Mouse (Mus musculus) forebrain, embryonic 13.5 days (tissue): ENCODE results near the gene Npdc1. TPM values are rescaled to one million over a fixed set of nuclear protein-coding genes. Genes with fewer than 3 reads are reported as not detected.
A peak's percentile ranks its signal among the peaks of the same experiment; 100 is the strongest.
"Not testable (repeated sequence)": the region's sequence is repeated elsewhere in the genome, so short reads cannot be mapped to it uniquely, and the experiment has no call there.

ENCODE experiments used
- ATAC-seq: fragments of 200-750 bp; cut with Nextera tagmentation; 2 replicates; pipeline ENCODE4 v1.8.0; 2017
- H3K27ac ChIP-seq: fragments of 300-500 bp; sonication (generic); 2 replicates; pipeline ENCODE4 v1.5.1; 2015; ENCODE audit warnings: inconsistent platforms, mild to moderate bottlenecking, moderate library complexity
- H3K27me3 ChIP-seq: fragments of 300-500 bp; sonication (generic); 2 replicates; pipeline ENCODE4 v1.6.1; 2015; ENCODE audit warnings: mild to moderate bottlenecking, inconsistent platforms
- H3K36me3 ChIP-seq: fragments of 300-500 bp; sonication (generic); 2 replicates; pipeline ENCODE4 v1.6.1; 2015; ENCODE audit warnings: mild to moderate bottlenecking, inconsistent platforms; ENCODE audit not compliant: poor library complexity, severe bottlenecking
- H3K4me1 ChIP-seq: fragments of 300-500 bp; sonication (generic); 2 replicates; pipeline ENCODE4 v1.6.1; 2015; ENCODE audit warnings: inconsistent platforms
- H3K4me2 ChIP-seq: fragments of 300-500 bp; sonication (generic); 2 replicates; pipeline ENCODE4 v1.6.1; 2015; ENCODE audit warnings: inconsistent platforms, mild to moderate bottlenecking, moderate library complexity
- H3K4me3 ChIP-seq: fragments of 300-500 bp; sonication (generic); 2 replicates; pipeline ENCODE4 v1.5.1; 2015; ENCODE audit warnings: mild to moderate bottlenecking, inconsistent platforms
- H3K9ac ChIP-seq: fragments of 300-500 bp; sonication (generic); 2 replicates; pipeline ENCODE4 v1.6.1; 2015; ENCODE audit warnings: mild to moderate bottlenecking, inconsistent platforms
- H3K9me3 ChIP-seq: fragments of 300-500 bp; sonication (generic); replicated peaks from 2 replicates; pipeline ENCODE4 v1.6.1; 2016; ENCODE audit warnings: inconsistent platforms
- WGBS: fragments of 180-500 bp; shearing (Covaris S2); methylation state at CpG from one replicate; pipeline ENCODE4 v1.1.7; 2015; 5-methylcytosine and 5-hydroxymethylcytosine counted together
- polyA plus RNA-seq: library from polyadenylated mRNA; unstranded; fragments of >200 nt; fragmentation: Nextera tagmentation; extraction: Ambion mirVana; gene quantifications from 2 replicates; pipeline ENCODE4 v1.2.1, GENCODE M21; 2015

The Npdc1 gene
- polyA plus RNA-seq, 1 experiment from 2014 or later = 287 TPM

DNA sequence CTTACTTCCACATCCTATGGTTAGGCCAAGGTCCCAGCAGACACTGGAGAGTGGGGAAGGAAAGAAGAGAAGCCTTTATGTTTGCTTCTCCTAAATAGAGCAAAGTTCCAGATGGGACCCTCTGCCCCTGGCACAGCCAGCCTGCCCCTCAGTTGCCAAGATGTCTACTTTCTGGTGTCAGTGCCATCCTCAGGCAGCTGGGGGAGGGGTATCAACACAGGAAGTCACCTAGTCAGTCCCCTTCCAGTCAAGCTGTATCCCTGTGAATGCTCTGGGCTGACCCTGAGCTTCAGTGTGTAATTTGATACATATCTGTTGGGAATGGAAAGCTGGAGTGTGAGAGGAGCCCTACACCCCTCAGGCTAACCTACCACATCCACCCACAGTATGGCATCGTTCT, 2.1 kb upstream of the Npdc1 start:
- no peak for ATAC-seq
- Histone ChIP-seq H3K4me3 (no peak overlapping the region), H3K4me1 (peaks cover 30% of the 10 kb centered on the region), H3K4me2 (no peak overlapping the region), H3K36me3 (no peaks in the 10 kb centered on the region), H3K27ac (no peak overlapping the region), H3K9ac (no peak overlapping the region), H3K27me3 (peaks cover 79% of the 10 kb centered on the region), H3K9me3 (no peaks in the 10 kb centered on the region; the same call in 1 of the 2 replicates)
- WGBS = 74% methylated on average over 1 of the region's 1 CpGs

DNA sequence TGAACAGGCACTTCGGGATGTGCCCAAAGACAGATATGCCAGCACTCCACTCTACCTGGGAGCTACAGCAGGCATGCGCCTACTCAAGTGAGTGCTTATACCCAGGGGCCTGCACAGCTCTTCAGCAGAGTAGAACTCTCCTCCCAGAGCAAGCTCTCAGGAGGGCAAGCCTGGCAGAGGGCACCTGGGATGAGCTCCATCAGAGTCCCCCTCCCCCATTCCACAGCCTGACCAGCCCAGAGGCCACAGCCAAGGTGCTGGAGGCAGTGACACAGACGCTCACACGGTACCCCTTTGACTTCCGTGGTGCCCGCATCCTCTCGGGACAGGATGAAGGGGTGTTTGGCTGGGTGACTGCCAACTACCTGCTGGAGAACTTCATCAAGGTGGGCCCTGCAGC, 1.1 kb upstream of the Npdc1 start:
- WGBS = 93% methylated on average over 7 of the region's 7 CpGs
- no peak for ATAC-seq
- no peak overlapping the region for H3K4me3 ChIP-seq
- no peaks in the 10 kb centered on the region; the same call in 1 of the 2 replicates for H3K9me3 ChIP-seq
- H3K36me3 ChIP-seq = no peaks in the 10 kb centered on the region
- no peak overlapping the region for H3K4me2 ChIP-seq
- H3K9ac ChIP-seq = no peak overlapping the region
- H3K27ac ChIP-seq = no peak overlapping the region
- peaks cover 35% of the 10 kb centered on the region for H3K4me1 ChIP-seq
- peaks cover 77% of the 10 kb centered on the region for H3K27me3 ChIP-seq

DNA sequence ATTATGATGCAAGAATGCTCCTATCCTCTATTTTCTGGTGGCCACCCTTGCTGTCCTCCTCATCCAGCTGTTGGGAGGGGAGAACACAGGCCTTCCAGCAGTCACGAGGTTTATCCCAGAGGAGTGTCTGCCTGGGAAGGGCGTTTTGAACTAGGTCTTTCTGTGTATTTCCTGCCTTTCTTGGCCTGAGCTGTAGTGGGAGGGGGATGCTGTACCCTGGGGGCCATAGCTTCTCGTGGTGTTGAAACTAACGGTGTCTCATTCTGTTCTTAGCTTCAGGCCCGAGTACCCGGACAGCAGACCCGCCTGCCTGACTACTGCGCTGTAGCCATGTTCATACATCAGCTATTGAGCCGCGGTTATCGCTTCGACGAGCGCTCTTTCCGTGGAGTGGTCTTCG, 1.1 kb downstream of the Npdc1 start:
- Histone ChIP-seq H3K4me3 (peak overlapping the region; percentile 31), H3K4me1 (peaks cover 35% of the 10 kb centered on the region), H3K9me3 (no peaks in the 10 kb centered on the region; the same call in 1 of the 2 replicates), H3K4me2 (peak overlapping the region; percentile 57), H3K27me3 (peaks cover 62% of the 10 kb centered on the region), H3K9ac (peak overlapping the region; percentile 30), H3K27ac (no peak overlapping the region), H3K36me3 (no peaks in the 10 kb centered on the region)
- no peak for ATAC-seq
- WGBS = 19% methylated on average over 16 of the region's 16 CpGs

DNA sequence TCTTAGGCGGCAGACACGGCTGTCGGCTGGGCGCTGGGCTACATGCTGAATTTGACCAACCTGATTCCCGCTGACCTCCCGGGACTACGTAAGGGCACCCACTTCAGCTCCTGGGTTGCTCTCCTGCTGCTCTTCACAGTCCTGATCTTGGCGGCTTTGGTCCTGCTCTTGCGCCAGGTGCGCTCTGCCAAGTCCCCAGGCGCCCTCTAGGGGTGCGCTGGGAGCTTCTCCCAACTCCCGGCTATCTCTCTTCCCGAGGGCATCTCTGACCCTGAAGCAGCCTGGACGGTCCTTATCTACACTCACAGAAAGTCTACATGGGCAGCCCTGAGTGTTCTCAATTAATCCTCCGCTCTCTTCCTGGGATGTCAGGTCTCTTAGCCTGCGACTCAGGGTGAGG, 1.6 kb downstream of the Npdc1 start:
- Histone ChIP-seq H3K4me2 (peak overlapping the region; percentile 57), H3K9me3 (no peaks in the 10 kb centered on the region; the same call in 1 of the 2 replicates), H3K4me3 (peak overlapping the region; percentile 31), H3K4me1 (peaks cover 32% of the 10 kb centered on the region), H3K27me3 (peaks cover 57% of the 10 kb centered on the region), H3K27ac (no peak overlapping the region), H3K36me3 (0 out of 2 replicates have a peak, but pooled peaks cover 3% of the 10 kb centered on the region), H3K9ac (peak overlapping the region; percentile 30)
- ATAC-seq = no peak
- WGBS = 2% methylated on average over 17 of the region's 17 CpGs

DNA sequence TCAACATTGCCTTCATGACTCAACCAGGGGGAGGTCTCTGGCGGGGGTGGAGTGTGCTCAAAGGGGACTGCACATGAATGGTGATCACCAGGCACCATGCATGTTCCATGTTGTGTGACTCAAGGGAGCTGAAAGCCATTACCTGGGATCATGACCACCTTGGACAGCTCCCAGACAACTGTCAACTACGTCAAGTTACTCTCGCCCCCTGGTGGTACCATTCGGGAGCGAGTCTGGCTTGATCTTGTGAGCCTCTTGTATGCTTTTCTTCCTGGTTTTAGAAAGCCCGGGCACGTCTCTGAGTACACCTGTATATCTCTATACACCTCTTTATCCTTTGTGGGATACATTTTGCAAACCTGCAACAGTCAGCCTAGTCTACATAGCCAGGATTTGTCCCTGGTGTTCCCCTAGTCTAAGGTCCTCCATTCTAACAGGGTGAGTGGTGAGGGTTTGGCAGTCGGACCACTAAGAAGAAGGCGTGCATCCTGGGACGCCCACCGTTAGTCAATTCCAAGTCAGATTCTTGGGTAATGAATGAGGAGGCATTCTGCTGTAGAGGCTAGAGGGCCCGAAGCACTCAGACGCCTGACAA, 3.3 kb downstream of the Npdc1 start:
- H3K4me1 ChIP-seq = peaks cover 34% of the 10 kb centered on the region
- under 1% methylated on average over 13 of the region's 13 CpGs for WGBS
- peak overlapping the region; percentile 99 for H3K9ac ChIP-seq
- H3K9me3 ChIP-seq = no peaks in the 10 kb centered on the region
- peak overlapping the region; percentile 94 for H3K27ac ChIP-seq
- peaks cover 40% of the 10 kb centered on the region for H3K27me3 ChIP-seq
- H3K4me2 ChIP-seq = peak overlapping the region; percentile 76
- H3K36me3 ChIP-seq = peaks cover 16% of the 10 kb centered on the region
- peak overlapping the region; percentile 98 for H3K4me3 ChIP-seq
- peak; percentile 25 for ATAC-seq

DNA sequence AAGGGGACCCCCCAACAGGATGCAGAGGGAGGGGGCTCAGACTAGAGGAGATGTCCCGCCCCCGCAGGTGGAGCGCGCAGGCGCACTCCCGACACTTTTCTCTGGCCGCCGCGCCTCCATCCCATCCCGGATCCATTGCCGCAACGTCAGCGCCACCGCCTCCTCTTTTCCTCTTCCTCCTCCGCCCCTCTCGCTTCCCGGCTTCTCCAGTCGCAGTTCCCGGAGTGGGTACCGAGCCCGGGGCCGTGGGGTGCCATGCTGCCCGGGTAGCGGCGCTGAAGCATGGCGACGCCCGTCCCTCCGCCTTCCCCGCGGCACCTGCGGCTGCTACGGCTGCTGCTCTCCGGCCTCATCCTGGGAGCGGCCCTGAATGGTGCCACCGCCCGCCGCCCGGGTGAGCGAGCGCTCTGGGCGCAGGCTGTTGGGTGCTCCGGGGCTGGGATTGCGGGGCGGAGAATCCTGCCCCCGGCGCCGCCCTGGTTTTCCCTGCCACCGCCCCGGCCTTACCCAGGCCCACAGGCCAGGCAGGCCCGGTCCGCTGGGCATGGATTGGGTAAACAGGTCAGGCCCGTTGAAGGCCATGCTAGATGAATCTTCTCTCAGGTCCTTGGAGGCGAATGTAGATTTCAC, 3.9 kb downstream of the Npdc1 start:
- ATAC-seq = peak; percentile 84
- under 1% methylated on average over 53 of the region's 54 CpGs for WGBS
- H3K9ac ChIP-seq = peak overlapping the region; percentile 99
- peaks cover 34% of the 10 kb centered on the region for H3K27me3 ChIP-seq
- H3K36me3 ChIP-seq = peaks cover 22% of the 10 kb centered on the region
- peak overlapping the region; percentile 94 for H3K27ac ChIP-seq
- peak overlapping the region; percentile 98 for H3K4me3 ChIP-seq
- H3K9me3 ChIP-seq = no peaks in the 10 kb centered on the region
- H3K4me1 ChIP-seq = peaks cover 34% of the 10 kb centered on the region
- peak overlapping the region; percentile 76 for H3K4me2 ChIP-seq

DNA sequence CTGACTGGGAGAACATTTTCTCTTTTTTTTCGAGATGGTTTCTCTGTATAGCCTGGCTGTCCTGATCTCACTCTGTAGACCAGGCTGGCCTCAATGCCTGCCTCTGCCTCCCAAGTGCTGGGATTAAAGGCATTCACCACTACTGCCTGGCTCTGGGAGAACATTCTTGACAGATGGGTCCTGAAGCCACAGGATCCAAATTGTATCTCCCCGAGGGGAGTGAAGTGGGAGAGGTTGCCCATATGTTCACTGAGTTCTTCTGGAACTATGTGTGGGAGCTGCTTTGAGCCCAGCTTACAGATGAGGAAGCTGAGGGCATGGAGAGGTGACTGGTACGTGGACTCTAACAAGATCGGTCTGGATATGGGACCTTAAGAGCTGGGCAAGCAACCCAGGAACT, 4.8 kb downstream of the Npdc1 start:
- H3K4me2 ChIP-seq = peak overlapping the region; percentile 76
- 85% methylated on average over 4 of the region's 4 CpGs for WGBS
- H3K4me3 ChIP-seq = peak overlapping the region; percentile 98
- no peak for ATAC-seq
- peaks cover 25% of the 10 kb centered on the region for H3K27me3 ChIP-seq
- peaks cover 34% of the 10 kb centered on the region for H3K4me1 ChIP-seq
- H3K9me3 ChIP-seq = no peaks in the 10 kb centered on the region
- H3K27ac ChIP-seq = peak overlapping the region; percentile 94; the same call in 1 of the 2 replicates
- H3K9ac ChIP-seq = peak overlapping the region; percentile 99
- H3K36me3 ChIP-seq = peaks cover 31% of the 10 kb centered on the region

DNA sequence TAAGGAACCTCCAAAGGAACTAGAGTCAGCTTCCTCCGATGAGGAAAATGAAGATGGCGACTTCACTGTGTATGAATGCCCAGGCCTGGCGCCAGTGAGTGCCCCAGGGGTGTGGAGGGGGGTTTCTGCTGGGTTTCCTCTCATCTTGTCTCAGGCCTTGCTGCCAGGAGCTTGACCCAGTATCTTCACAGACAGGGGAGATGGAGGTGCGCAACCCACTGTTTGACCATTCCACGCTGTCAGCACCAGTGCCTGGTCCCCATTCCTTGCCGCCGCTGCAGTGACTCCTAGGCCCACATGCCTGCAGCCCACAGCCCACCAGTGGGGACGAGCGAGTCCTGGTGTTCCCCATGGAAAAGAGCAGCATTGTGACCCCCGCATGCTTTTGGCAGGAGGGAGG, 9.8 kb downstream of the Npdc1 start:
- no peaks in the 10 kb centered on the region for H3K9me3 ChIP-seq
- 89% methylated on average over 10 of the region's 10 CpGs for WGBS
- H3K4me1 ChIP-seq = peaks cover 19% of the 10 kb centered on the region
- H3K4me2 ChIP-seq = no peak overlapping the region
- no peak overlapping the region for H3K9ac ChIP-seq
- no peak overlapping the region for H3K27ac ChIP-seq
- no peak overlapping the region for H3K4me3 ChIP-seq
- H3K36me3 ChIP-seq = peaks cover 50% of the 10 kb centered on the region
- no peaks in the 10 kb centered on the region for H3K27me3 ChIP-seq
- ATAC-seq = no peak

DNA sequence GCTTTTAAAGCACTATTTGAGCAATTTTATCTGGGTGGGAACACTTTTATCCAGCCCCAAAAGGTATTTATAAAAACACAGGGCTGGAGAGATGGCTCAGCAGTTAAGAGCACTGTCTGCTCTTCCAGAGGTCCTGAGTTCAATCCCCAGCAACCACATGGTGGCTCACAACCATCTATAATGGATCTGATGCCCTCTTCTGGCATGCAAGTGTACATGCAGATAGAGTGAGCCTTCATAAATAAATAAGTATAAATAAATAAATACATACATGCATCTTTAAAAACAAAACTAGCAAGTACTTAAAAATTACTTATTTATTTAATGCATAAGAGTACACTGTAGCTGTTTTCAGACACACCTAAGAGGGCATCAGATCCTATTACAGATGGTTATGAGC, 14.3 kb downstream of the Npdc1 start:
- not testable (repeated sequence) for H3K4me1 ChIP-seq, H3K4me2 ChIP-seq, H3K4me3 ChIP-seq, ATAC-seq, H3K27me3 ChIP-seq, H3K27ac ChIP-seq, H3K9ac ChIP-seq, H3K9me3 ChIP-seq
- H3K36me3 ChIP-seq = peaks cover 25% of the 10 kb centered on the region

DNA sequence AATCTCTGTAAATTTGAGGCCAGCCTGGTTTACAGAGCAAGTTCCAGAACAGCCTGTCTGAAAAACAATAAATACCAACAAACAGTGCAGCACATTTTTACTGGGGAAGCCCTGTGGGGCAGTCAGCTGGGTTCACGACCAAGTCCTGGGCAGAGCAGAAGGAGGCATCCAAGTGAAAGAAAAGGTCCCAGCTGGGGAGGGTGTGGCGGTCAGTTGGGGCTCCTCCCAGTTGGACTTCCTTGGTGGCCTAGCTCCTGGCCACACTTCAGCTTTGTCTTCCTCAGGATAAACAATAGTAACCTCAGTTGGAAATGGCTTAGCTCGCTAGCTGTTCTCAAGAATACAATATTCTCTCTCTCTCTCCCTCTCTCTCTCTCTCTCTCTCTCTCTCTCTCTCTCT, 18.3 kb downstream of the Npdc1 start:
- H3K9me3 ChIP-seq = no peaks in the 10 kb centered on the region
- H3K4me3 ChIP-seq = no peak overlapping the region
- no peak overlapping the region for H3K9ac ChIP-seq
- H3K27me3 ChIP-seq = 0 out of 2 replicates have a peak, but pooled peaks cover under 1% of the 10 kb centered on the region
- H3K4me1 ChIP-seq = no peaks in the 10 kb centered on the region
- ATAC-seq = no peak
- H3K36me3 ChIP-seq = 0 out of 2 replicates have a peak, but pooled peaks cover 4% of the 10 kb centered on the region
- no peak overlapping the region for H3K27ac ChIP-seq
- 17% methylated on average over 3 of the region's 3 CpGs for WGBS
- no peak overlapping the region for H3K4me2 ChIP-seq

DNA sequence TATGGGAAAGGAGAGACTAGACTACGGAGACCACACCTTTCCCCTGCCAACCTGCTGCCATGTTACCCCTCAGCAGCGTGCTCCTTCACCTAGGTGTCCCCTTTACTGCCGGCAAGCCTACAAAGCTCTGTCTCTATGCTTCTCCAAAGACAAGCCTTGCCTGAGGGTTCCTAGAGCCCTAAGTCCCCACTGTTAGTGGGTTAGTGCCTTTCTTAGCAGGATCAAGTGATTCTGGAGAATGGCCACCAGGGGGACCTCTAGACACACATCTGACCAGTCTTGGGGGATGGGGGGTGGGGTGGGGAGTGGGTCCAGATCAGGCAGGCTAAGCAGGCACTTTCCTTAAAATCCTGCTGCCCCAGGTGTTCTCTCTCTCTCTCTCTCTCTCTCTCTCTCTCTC, 22.7 kb downstream of the Npdc1 start:
- Histone ChIP-seq H3K36me3 (no peaks in the 10 kb centered on the region), H3K4me2 (no peak overlapping the region), H3K9me3 (no peaks in the 10 kb centered on the region), H3K4me3 (no peak overlapping the region), H3K9ac (no peak overlapping the region), H3K27ac (no peak overlapping the region), H3K27me3 (peaks cover 25% of the 10 kb centered on the region), H3K4me1 (peaks cover 7% of the 10 kb centered on the region; the same call in 1 of the 2 replicates)
- peak; percentile 66; the same call in 1 of the 2 replicates for ATAC-seq
- 18% methylated on average over 3 of the region's 3 CpGs for WGBS

DNA sequence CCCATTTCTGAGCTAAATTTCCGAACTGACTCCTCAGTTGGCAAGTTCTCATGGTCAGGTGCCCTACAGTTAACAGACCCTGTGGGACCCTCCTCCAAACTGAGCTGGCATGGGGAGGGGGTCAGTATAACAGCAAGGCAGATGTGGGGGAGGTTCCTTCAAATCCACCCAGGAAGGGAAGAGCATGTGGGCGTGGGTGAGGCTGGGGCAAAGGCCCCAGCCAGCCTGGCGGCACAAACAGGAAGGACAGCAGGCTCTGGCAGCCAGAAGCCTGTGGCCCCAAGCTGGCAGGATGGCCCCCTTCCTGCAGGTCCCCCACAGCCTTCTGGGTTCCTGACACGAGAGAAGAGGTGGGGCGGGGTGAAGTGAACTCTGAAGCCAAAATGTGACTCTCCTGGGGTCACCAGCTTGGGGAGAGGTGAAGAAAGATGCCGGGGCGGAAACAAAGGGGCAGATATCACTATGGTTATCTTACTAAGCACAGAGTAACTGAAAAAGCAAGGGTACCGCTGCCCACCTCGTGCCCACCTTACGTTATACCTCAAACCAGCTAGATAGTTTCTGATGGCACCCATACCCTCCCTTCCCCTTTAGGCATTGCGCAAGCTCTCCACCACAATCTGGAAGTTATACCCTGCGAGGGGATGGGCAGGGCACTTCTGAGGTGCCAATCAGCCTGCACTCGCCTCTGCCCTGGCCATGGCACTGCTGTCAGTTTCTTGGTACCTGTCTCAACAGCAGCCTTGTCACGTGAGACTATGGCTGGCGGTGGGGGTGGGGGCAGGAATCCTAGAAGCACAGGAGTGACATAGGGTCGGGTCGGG, 23.6 kb downstream of the Npdc1 start, which contains the start of gene Fut7:
Gene Fut7, plus strand, starts transcription at position 681 of the 824 bp plus-strand sequence.
- Histone ChIP-seq H3K27ac (no peak within 1 kb of the TSS), H3K4me2 (no peak within 1 kb of the TSS), H3K36me3 (no peaks in the 10 kb centered on the region), H3K9me3 (no peaks in the 10 kb centered on the region), H3K27me3 (peaks cover 25% of the 10 kb centered on the region), H3K4me3 (no peak within 1 kb of the TSS), H3K4me1 (peaks cover 7% of the 10 kb centered on the region; the same call in 1 of the 2 replicates), H3K9ac (no peak within 1 kb of the TSS)
- ATAC-seq = no peak
- WGBS = 68% methylated on average over 17 of the region's 17 CpGs
